Mouse (Mus musculus): ENCODE data around the gene Cfap69. TPM values are rescaled to one million over a fixed set of nuclear protein-coding genes. Genes with fewer than 3 reads are reported as not detected.

Gene Cfap69
- polyA plus RNA-seq, 1 experiment from 2014 or later, result 11.1 TPM

GRCm38 (mm10) chr5:5610540-5610939 lies 53.5 kb downstream of the Cfap69 start:
- Histone ChIP-seq H3K9ac (replicated peaks; ENCODE audit: low read depth, low read length) (no peak overlapping the region), H3K27ac (ENCODE audit: low read length) (no peak overlapping the region)
- WGBS, result 48% methylated on average over 3 of the region's 3 CpGs

GRCm38 (mm10) chr5:5587686-5588085 lies 76.4 kb downstream of the Cfap69 start:
- Histone ChIP-seq H3K4me2 (ENCODE audit: low read length) (no peak overlapping the region), H3K36me3 (ENCODE audit: control insufficient read depth, insufficient read depth) (no peaks in the 10 kb centered on the region), H3K27ac (ENCODE audit: low read length) (no peak overlapping the region), H3K27me3 (replicated peaks; ENCODE audit: control insufficient read depth, insufficient read depth, low read length) (no peaks in the 10 kb centered on the region), H3K4me1 (replicated peaks; ENCODE audit: control insufficient read depth, insufficient read depth, low read length) (no peaks in the 10 kb centered on the region), H3K9ac (replicated peaks; ENCODE audit: low read depth, low read length) (no peak overlapping the region), H3K4me3 (replicated peaks; ENCODE audit: low read length) (no peak overlapping the region), H3K9me3 (ENCODE audit: control insufficient read depth, low read length) (no peaks in the 10 kb centered on the region)
- no peak for ATAC-seq
- WGBS, result 87% methylated on average over 3 of the region's 3 CpGs

More at GRCm38 (mm10) chr5:5610540-5610939, 53.5 kb downstream of the Cfap69 start:
- H3K4me1 ChIP-seq (replicated peaks; ENCODE audit: control insufficient read depth, insufficient read depth, low read length), result no peaks in the 10 kb centered on the region
- no peaks in the 10 kb centered on the region for H3K27me3 ChIP-seq (replicated peaks; ENCODE audit: control insufficient read depth, insufficient read depth, low read length)
- no peak overlapping the region for H3K4me3 ChIP-seq (replicated peaks; ENCODE audit: low read length)
- H3K36me3 ChIP-seq (ENCODE audit: control insufficient read depth, insufficient read depth), result no peaks in the 10 kb centered on the region
- no peak for ATAC-seq
- no peaks in the 10 kb centered on the region for H3K9me3 ChIP-seq (ENCODE audit: control insufficient read depth, low read length)
- H3K4me2 ChIP-seq (ENCODE audit: low read length), result no peak overlapping the region

GRCm38 (mm10) chr5:5573749-5574317 lies 90.2 kb downstream of the Cfap69 start, which contains the start of gene Gm8773:
Gm8773 (plus strand) TSS chr5:5573799.
- Histone ChIP-seq H3K4me2 (ENCODE audit: low read length) (peak within 1 kb of the TSS; percentile 91), H3K9ac (replicated peaks; ENCODE audit: low read depth, low read length) (peak within 1 kb of the TSS; percentile 70), H3K4me3 (replicated peaks; ENCODE audit: low read length) (peak within 1 kb of the TSS; percentile 68), H3K9me3 (ENCODE audit: control insufficient read depth, low read length) (no peaks in the 10 kb centered on the region), H3K27me3 (replicated peaks; ENCODE audit: control insufficient read depth, insufficient read depth, low read length) (no peaks in the 10 kb centered on the region), H3K4me1 (replicated peaks; ENCODE audit: control insufficient read depth, insufficient read depth, low read length) (no peaks in the 10 kb centered on the region), H3K27ac (ENCODE audit: low read length) (no peak within 1 kb of the TSS), H3K36me3 (ENCODE audit: control insufficient read depth, insufficient read depth) (no peaks in the 10 kb centered on the region)
- WGBS, result under 1% methylated on average over 24 of the region's 24 CpGs
- ATAC-seq, result peak; percentile 92

- H3K27ac ChIP-seq (ENCODE audit: low read length), result no peak overlapping the region
- H3K4me2 ChIP-seq (ENCODE audit: low read length), result no peak overlapping the region
- H3K27me3 ChIP-seq (replicated peaks; ENCODE audit: control insufficient read depth, insufficient read depth, low read length), result no peaks in the 10 kb centered on the region
- peaks cover 12% of the 10 kb centered on the region for H3K4me1 ChIP-seq (replicated peaks; ENCODE audit: control insufficient read depth, insufficient read depth, low read length)
- no peaks in the 10 kb centered on the region for H3K36me3 ChIP-seq (ENCODE audit: control insufficient read depth, insufficient read depth)
- H3K9ac ChIP-seq (replicated peaks; ENCODE audit: low read depth, low read length), result no peak overlapping the region
- H3K9me3 ChIP-seq (ENCODE audit: control insufficient read depth, low read length), result no peaks in the 10 kb centered on the region
- ATAC-seq, result no peak
- 75% methylated on average over 3 of the region's 3 CpGs for WGBS
- H3K4me3 ChIP-seq (replicated peaks; ENCODE audit: low read length), result no peak overlapping the region
These were observed 101.6 kb downstream of the Cfap69 start for GRCm38 (mm10) chr5:5562435-5562834.

- no peak for ATAC-seq
- no peak overlapping the region for H3K9ac ChIP-seq (replicated peaks; ENCODE audit: low read depth, low read length)
These were observed 102.9 kb downstream of the Cfap69 start for GRCm38 (mm10) chr5:5561041-5561706.

GRCm38 (mm10) chr5:5559798-5560197 lies 104.2 kb downstream of the Cfap69 start:
- no peaks in the 10 kb centered on the region for H3K9me3 ChIP-seq (ENCODE audit: control insufficient read depth, low read length)
- H3K9ac ChIP-seq (replicated peaks; ENCODE audit: low read depth, low read length), result peak overlapping the region; percentile 77
- peak overlapping the region; percentile 78 for H3K4me2 ChIP-seq (ENCODE audit: low read length)
- H3K4me1 ChIP-seq (replicated peaks; ENCODE audit: control insufficient read depth, insufficient read depth, low read length), result peaks cover 12% of the 10 kb centered on the region
- WGBS, result 42% methylated on average over 8 of the region's 8 CpGs
- H3K36me3 ChIP-seq (ENCODE audit: control insufficient read depth, insufficient read depth), result peaks cover under 1% of the 10 kb centered on the region
- H3K27ac ChIP-seq (ENCODE audit: low read length), result peak overlapping the region; percentile 57
- no peak for ATAC-seq
- H3K27me3 ChIP-seq (replicated peaks; ENCODE audit: control insufficient read depth, insufficient read depth, low read length), result no peaks in the 10 kb centered on the region
- peak overlapping the region; percentile 86 for H3K4me3 ChIP-seq (replicated peaks; ENCODE audit: low read length)

More at GRCm38 (mm10) chr5:5561041-5561706, 102.9 kb downstream of the Cfap69 start:
- H3K4me3 ChIP-seq (replicated peaks; ENCODE audit: low read length), result no peak overlapping the region
- H3K4me2 ChIP-seq (ENCODE audit: low read length), result no peak overlapping the region
- H3K36me3 ChIP-seq (ENCODE audit: control insufficient read depth, insufficient read depth), result no peaks in the 10 kb centered on the region
- H3K9me3 ChIP-seq (ENCODE audit: control insufficient read depth, low read length), result no peaks in the 10 kb centered on the region
- peaks cover 12% of the 10 kb centered on the region for H3K4me1 ChIP-seq (replicated peaks; ENCODE audit: control insufficient read depth, insufficient read depth, low read length)
- 69% methylated on average over 4 of the region's 4 CpGs for WGBS
- no peak overlapping the region for H3K27ac ChIP-seq (ENCODE audit: low read length)
- H3K27me3 ChIP-seq (replicated peaks; ENCODE audit: control insufficient read depth, insufficient read depth, low read length), result no peaks in the 10 kb centered on the region

GRCm38 (mm10) chr5:5559079-5559740 lies 104.8 kb downstream of the Cfap69 start, which contains the start of gene Gtpbp10:
Gtpbp10 (minus strand) TSS chr5:5559538.
- Histone ChIP-seq H3K9me3 (ENCODE audit: control insufficient read depth, low read length) (no peaks in the 10 kb centered on the region), H3K36me3 (ENCODE audit: control insufficient read depth, insufficient read depth) (peaks cover 6% of the 10 kb centered on the region), H3K9ac (replicated peaks; ENCODE audit: low read depth, low read length) (peak within 1 kb of the TSS; percentile 77), H3K4me2 (ENCODE audit: low read length) (peak within 1 kb of the TSS; percentile 78), H3K4me1 (replicated peaks; ENCODE audit: control insufficient read depth, insufficient read depth, low read length) (peaks cover 12% of the 10 kb centered on the region), H3K27me3 (replicated peaks; ENCODE audit: control insufficient read depth, insufficient read depth, low read length) (no peaks in the 10 kb centered on the region), H3K27ac (ENCODE audit: low read length) (peak within 1 kb of the TSS; percentile 57), H3K4me3 (replicated peaks; ENCODE audit: low read length) (peak within 1 kb of the TSS; percentile 86)
- under 1% methylated on average over 43 of the region's 43 CpGs for WGBS
- peak; percentile 100 for ATAC-seq

- H3K4me1 ChIP-seq (replicated peaks; ENCODE audit: control insufficient read depth, insufficient read depth, low read length), result no peaks in the 10 kb centered on the region
- H3K4me2 ChIP-seq (ENCODE audit: low read length), result no peak overlapping the region
- peaks cover 26% of the 10 kb centered on the region for H3K36me3 ChIP-seq (ENCODE audit: control insufficient read depth, insufficient read depth)
- WGBS, result 96% methylated on average over 1 of the region's 1 CpGs
- no peak overlapping the region for H3K4me3 ChIP-seq (replicated peaks; ENCODE audit: low read length)
- H3K27me3 ChIP-seq (replicated peaks; ENCODE audit: control insufficient read depth, insufficient read depth, low read length), result no peaks in the 10 kb centered on the region
- no peak overlapping the region for H3K27ac ChIP-seq (ENCODE audit: low read length)
- no peak for ATAC-seq
- no peak overlapping the region for H3K9ac ChIP-seq (replicated peaks; ENCODE audit: low read depth, low read length)
- no peaks in the 10 kb centered on the region for H3K9me3 ChIP-seq (ENCODE audit: control insufficient read depth, low read length)
These were observed 112.9 kb downstream of the Cfap69 start for GRCm38 (mm10) chr5:5551110-5551509.

GRCm38 (mm10) chr5:5540385-5540784 lies 123.7 kb downstream of the Cfap69 start:
- peaks cover 21% of the 10 kb centered on the region for H3K36me3 ChIP-seq (ENCODE audit: control insufficient read depth, insufficient read depth)
- H3K9ac ChIP-seq (replicated peaks; ENCODE audit: low read depth, low read length), result no peak overlapping the region
- H3K27me3 ChIP-seq (replicated peaks; ENCODE audit: control insufficient read depth, insufficient read depth, low read length), result no peaks in the 10 kb centered on the region
- H3K9me3 ChIP-seq (ENCODE audit: control insufficient read depth, low read length), result no peaks in the 10 kb centered on the region
- WGBS, result 49% methylated on average over 3 of the region's 3 CpGs
- no peaks in the 10 kb centered on the region for H3K4me1 ChIP-seq (replicated peaks; ENCODE audit: control insufficient read depth, insufficient read depth, low read length)
- no peak overlapping the region for H3K27ac ChIP-seq (ENCODE audit: low read length)
- ATAC-seq, result no peak
- no peak overlapping the region for H3K4me2 ChIP-seq (ENCODE audit: low read length)
- H3K4me3 ChIP-seq (replicated peaks; ENCODE audit: low read length), result no peak overlapping the region

Data from forebrain, embryonic 16.5 days (tissue).